In genomic region chr14:59339541-59339940, GRCm38 (mm10) we compare ENCODE assay signal across 23 mouse cellular contexts. TPM values are rescaled to one million over a fixed set of nuclear protein-coding genes. Genes with fewer than 3 reads are reported as not detected.
"Had no signal": no experiment of that assay in that cellular context is flagged by ENCODE, and none has a peak within 500 bp of the region (broad histone marks: within the 10 kb centered on the region; RNA-seq: fewer than 3 reads in every experiment).

No protein-coding gene starts in this region.

- H3K27ac ChIP-seq: midbrain, embryonic 10.5 days; midbrain, embryonic 12.5 days; neural tube, embryonic 13.5 days; neural tube, embryonic 15.5 days had no signal

- H3K4me1 ChIP-seq: midbrain, embryonic 10.5 days; midbrain, embryonic 12.5 days; neural tube, embryonic 13.5 days; neural tube, embryonic 15.5 days had no signal

- DNase-seq: lung, adult 18-20 months; lung, embryonic 14.5 days; lung, postnatal 10 days; lung, postnatal 4 days; midbrain, embryonic 14.5 days; retina, postnatal 1 day; right cerebral cortex, adult 18-20 months; right cerebral cortex, postnatal 25 days; right cerebral cortex, postnatal 4 days; spleen, adult 18-20 months; thymus, adult 2 months; thymus, postnatal 25 days; thymus, postnatal 4 days had no signal

- ATAC-seq: midbrain, embryonic 16.5 days had no signal

- H3K36me3 ChIP-seq: midbrain, embryonic 10.5 days; midbrain, embryonic 12.5 days; neural tube, embryonic 13.5 days; neural tube, embryonic 15.5 days had no signal

- H3K9me3 ChIP-seq: midbrain, embryonic 10.5 days; midbrain, embryonic 12.5 days; neural tube, embryonic 13.5 days; neural tube, embryonic 15.5 days had no signal

- H3K9ac ChIP-seq: lung, embryonic 14.5 days; midbrain, embryonic 12.5 days; neural tube, embryonic 13.5 days; neural tube, embryonic 15.5 days had no signal

- H3K4me3 ChIP-seq: midbrain, embryonic 10.5 days; midbrain, embryonic 12.5 days; myocyte; neural tube, embryonic 13.5 days; neural tube, embryonic 15.5 days had no signal

- H3K27me3 ChIP-seq: midbrain, embryonic 12.5 days; neural tube, embryonic 13.5 days; neural tube, embryonic 15.5 days had no signal

- H3K4me2 ChIP-seq: lung, embryonic 14.5 days; midbrain, embryonic 12.5 days; neural tube, embryonic 13.5 days; neural tube, embryonic 15.5 days had no signal

RNA-seq across cellular contexts. Expression of gene Phf11b, which starts 1.6 kb away (rescaled TPM):
- total RNA-seq: megakaryocyte-erythroid progenitor cell, adult 5-6 weeks had no signal
- polyA plus RNA-seq: midbrain, embryonic 10.5 days; midbrain, embryonic 16.5 days had no signal

RNA-seq across cellular contexts. Expression of gene Phf11a, which starts 42.2 kb away (rescaled TPM):
- polyA plus RNA-seq: lung, embryonic 14.5 days; lung, embryonic 16.5 days; midbrain, embryonic 10.5 days; midbrain, embryonic 12.5 days; midbrain, embryonic 16.5 days; myocyte; neural tube, embryonic 11.5 days; neural tube, embryonic 13.5 days; neural tube, embryonic 15.5 days; stomach, embryonic 16.5 days had no signal
